Mouse (Mus musculus) left cerebral cortex, adult 18-20 months (tissue): ENCODE data around the gene Rbms2. TPM values are rescaled to one million over a fixed set of nuclear protein-coding genes. Genes with fewer than 3 reads are reported as not detected.
"Not testable (repeated sequence)": the region's sequence is repeated elsewhere in the genome, so short reads cannot be mapped to it uniquely, and the experiment has no call there.

ENCODE experiments used
- DNase-seq, 2 experiments: peaks; one replicate each; pipeline ENCODE4 v3.0.0; 2021 to 2022; ENCODE audit warnings: low spot score in 2 of 2, mixed read lengths in 1 of 2
- microRNA-seq, 2 experiments: library from miRNA; unstranded; fragments of <30 nt; microRNA quantifications; one replicate each; pipeline ENCODE4 v1.2.0; 2021
- total RNA-seq, 2 experiments: library from RNA; stranded (reverse); gene quantifications; 2 replicates each; pipeline ENCODE4 v1.2.3; 2021

Rbms2 gene
- total RNA-seq, 2 experiments from 2014 or later: 14.9 to 15.4 TPM

GRCm38 (mm10) chr10:128092506-128093495, 87.3 kb downstream of the Rbms2 start:
- DNase-seq: peak; percentile 70 to 76

- DNase-seq: peak in 1 of 2 experiments; percentile 21
These were observed 88.3 kb downstream of the Rbms2 start, which contains the start of gene Baz2a for GRCm38 (mm10) chr10:128091564-128092505. Gene Baz2a, plus strand, starts transcription at chr10:128091577.

GRCm38 (mm10) chr10:128090651-128091563, 89.2 kb downstream of the Rbms2 start:
- peak; percentile 84 to 86 for DNase-seq

DNA sequence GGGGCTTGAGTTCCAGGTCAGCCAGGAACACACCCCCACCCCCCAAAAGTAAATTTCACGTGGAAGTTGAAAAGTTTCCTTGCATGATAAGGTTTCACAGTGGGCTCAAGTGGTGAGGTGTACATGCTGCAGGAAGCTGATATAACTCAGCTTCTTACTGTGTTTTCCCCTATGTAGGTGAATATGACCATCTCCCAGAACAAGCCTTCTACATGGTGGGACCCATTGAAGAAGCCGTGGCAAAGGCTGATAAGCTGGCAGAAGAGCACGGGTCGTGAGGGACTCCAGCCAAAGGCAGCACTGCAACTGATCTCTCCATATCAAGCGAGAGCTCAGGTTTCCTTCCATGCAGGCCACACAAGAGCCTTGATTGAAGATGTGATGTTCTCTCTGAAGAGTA, 90.3 kb downstream of the Rbms2 start:
- no peak for DNase-seq

DNA sequence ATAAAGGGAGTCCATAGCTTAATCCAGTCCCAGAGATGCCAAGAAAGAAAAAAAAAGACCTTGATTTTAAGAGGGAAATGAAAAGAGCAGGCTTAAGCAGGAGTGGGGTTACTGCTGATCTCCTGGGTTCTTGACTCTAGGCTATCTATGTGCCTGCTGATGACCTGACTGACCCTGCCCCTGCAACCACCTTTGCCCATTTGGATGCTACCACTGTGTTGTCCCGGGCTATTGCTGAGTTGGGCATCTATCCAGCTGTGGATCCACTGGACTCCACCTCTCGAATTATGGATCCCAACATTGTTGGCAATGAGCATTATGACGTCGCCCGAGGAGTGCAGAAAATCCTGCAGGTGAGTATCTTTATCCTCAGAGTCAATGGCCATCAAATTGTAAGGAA, 91.9 kb downstream of the Rbms2 start:
- no peak for DNase-seq

GRCm38 (mm10) chr10:128087216-128087615, 92.9 kb downstream of the Rbms2 start:
- DNase-seq: not testable (repeated sequence)

- no peak for DNase-seq
These were observed 93.7 kb downstream of the Rbms2 start for GRCm38 (mm10) chr10:128086391-128086790.

DNA sequence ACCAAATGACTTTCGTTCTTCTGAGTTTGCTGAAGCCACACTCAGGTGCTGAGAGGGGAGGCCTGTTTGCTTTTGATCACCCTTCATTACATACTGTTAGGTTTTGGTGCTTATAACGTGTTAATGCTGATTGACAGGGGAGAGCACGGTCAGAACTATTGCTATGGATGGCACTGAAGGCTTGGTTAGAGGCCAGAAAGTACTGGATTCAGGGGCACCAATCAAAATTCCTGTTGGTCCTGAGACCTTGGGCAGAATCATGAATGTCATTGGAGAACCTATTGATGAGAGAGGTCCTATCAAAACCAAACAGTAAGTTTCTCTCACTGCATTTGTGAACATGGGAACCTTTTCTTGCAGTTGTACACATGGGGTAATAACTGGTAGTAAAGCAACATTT, 95.9 kb downstream of the Rbms2 start:
- no peak for DNase-seq

- peak in 1 of 2 experiments; percentile 36 for DNase-seq
These were observed 96.4 kb downstream of the Rbms2 start for GRCm38 (mm10) chr10:128083688-128084087.

- DNase-seq: peak; percentile 96 to 98
These were observed 97.1 kb downstream of the Rbms2 start, which contains the start of gene Atp5b for GRCm38 (mm10) chr10:128082880-128083421. Gene Atp5b, plus strand, starts transcription at chr10:128083273.

- no peak for DNase-seq
These were observed 97.7 kb downstream of the Rbms2 start for GRCm38 (mm10) chr10:128082477-128082808.

DNA sequence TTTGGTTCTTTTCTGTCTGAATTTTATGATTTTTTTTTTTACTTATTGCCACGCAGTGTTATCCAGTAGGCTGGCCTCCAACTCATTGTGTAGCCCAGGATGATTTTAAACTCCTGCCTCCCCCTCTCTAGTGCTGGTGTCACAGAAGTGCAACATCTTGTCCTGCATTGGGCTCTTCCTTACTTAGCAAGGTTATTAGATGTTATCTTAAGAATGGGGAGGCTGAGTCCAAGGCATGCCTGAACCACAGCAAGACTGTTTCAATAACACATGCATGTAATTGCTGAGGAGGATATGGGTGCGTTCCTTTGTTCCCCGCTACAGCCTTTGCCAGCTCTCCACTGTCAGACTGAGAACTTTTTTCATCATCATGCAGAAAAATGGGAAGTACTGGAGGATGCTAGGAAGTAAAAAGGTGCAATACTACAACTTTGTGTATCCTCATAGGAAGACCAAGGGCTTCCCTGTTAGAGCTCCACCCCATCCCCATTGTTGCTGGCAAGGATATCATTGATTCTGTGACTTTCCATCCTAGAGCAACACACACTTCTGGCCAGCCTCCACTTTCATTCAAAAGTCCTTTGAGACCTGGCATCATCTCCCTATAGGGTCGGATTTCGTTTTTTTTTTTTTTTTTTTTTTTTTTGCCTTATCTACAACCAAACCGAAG, 98.2 kb downstream of the Rbms2 start:
- DNase-seq: no peak

Small RNA genes lying within 50 kb of the gene (microRNA-seq; reads per million reads assigned to microRNA genes)
- gene Mir677: 9.7 to 29.4 reads per million in 2 experiments

Other genes starting within 250 kb of the Rbms2 start
- not detected for gene Hsd17b6, start 172.7 kb downstream of the Rbms2 start, total RNA-seq
- gene Prim1, start 165.1 kb downstream of the Rbms2 start, total RNA-seq: 1 to 10 TPM; 8.9 to 9.1 TPM
- gene Naca, start 144.7 kb downstream of the Rbms2 start, total RNA-seq: 100 to 1,000 TPM; 337 to 359 TPM
- gene Ptges3, start 121.3 kb downstream of the Rbms2 start, total RNA-seq: 100 to 1,000 TPM; 137 to 142 TPM
- gene Atp5b, start 97.0 kb downstream of the Rbms2 start, total RNA-seq: 1,000 to 10,000 TPM; 1,718 to 1,797 TPM
- 10 to 100 TPM; 40.3 to 40.4 TPM for gene Baz2a, start 88.7 kb downstream of the Rbms2 start, total RNA-seq
- gene Gls2, start 14.2 kb upstream of the Rbms2 start, total RNA-seq: 10 to 100 TPM; 33.0 to 39.9 TPM
- 10 to 100 TPM; 10.4 to 10.8 TPM for gene Spryd4, start 31.5 kb upstream of the Rbms2 start, total RNA-seq
- not detected for gene Mip, start 45.5 kb upstream of the Rbms2 start, total RNA-seq
- 1 to 10 TPM; 7.0 to 9.2 TPM for gene Timeless, start 51.8 kb upstream of the Rbms2 start, total RNA-seq
- not detected for gene Apon, start 73.8 kb upstream of the Rbms2 start, total RNA-seq
- not detected for gene Apof, start 88.4 kb upstream of the Rbms2 start, total RNA-seq
- gene Stat2, start 90.3 kb upstream of the Rbms2 start, total RNA-seq: 10 to 100 TPM; 28.2 to 29.9 TPM
- gene Il23a, start 118.5 kb upstream of the Rbms2 start, total RNA-seq: not detected
- gene Pan2, start 123.0 kb upstream of the Rbms2 start, total RNA-seq: 10 to 100 TPM; 12.7 to 15.2 TPM
- 10 to 100 TPM; 65.8 to 68.7 TPM for gene Cnpy2, start 142.2 kb upstream of the Rbms2 start, total RNA-seq
- 100 to 1,000 TPM; 222 to 232 TPM for gene Cs, start 157.4 kb upstream of the Rbms2 start, total RNA-seq
- 10 to 100 TPM; 58.5 to 60.4 TPM for gene Coq10a, start 188.7 kb upstream of the Rbms2 start, total RNA-seq
- 10 to 100 TPM; 51.0 to 52.2 TPM for gene Ankrd52, start 196.8 kb upstream of the Rbms2 start, total RNA-seq
- gene Slc39a5, start 220.9 kb upstream of the Rbms2 start, total RNA-seq: not detected
- 10 to 100 TPM; 81.2 to 85.5 TPM for gene Nabp2, start 231.2 kb upstream of the Rbms2 start, total RNA-seq
- gene Rnf41, start 231.4 kb upstream of the Rbms2 start, total RNA-seq: 10 to 100 TPM; 78.9 to 81.5 TPM